Mouse (Mus musculus) limb, embryonic 14.5 days (tissue): Measurements from ENCODE around the gene Uso1. TPM values are rescaled to one million over a fixed set of nuclear protein-coding genes. Genes with fewer than 3 reads are reported as not detected.
"Not testable (repeated sequence)": the region's sequence is repeated elsewhere in the genome, so short reads cannot be mapped to it uniquely, and the experiment has no call there.

Experiments
- ATAC-seq: fragments of 200-750 bp; cut with Nextera tagmentation; 2 replicates; pipeline ENCODE4 v1.8.0; 2017; ENCODE audit warnings: low read depth, moderate number of reproducible peaks, moderate TSS enrichment; ENCODE audit not compliant: low FRiP score
- DNase-seq: peaks from one replicate; pipeline ENCODE4 v3.0.0-alpha.2; 2015; ENCODE audit warnings: low spot score
- H3K27ac ChIP-seq: fragments of 300-500 bp; sonication (generic); replicated peaks from 2 replicates; pipeline ENCODE4 v1.5.1; 2014; ENCODE audit warnings: low read depth, mild to moderate bottlenecking, low read length, moderate library complexity, mixed read lengths
- H3K27me3 ChIP-seq: fragments of 300-500 bp; sonication (generic); 2 replicates; pipeline ENCODE4 v1.6.1; 2014; ENCODE audit warnings: low read length, mixed read lengths; ENCODE audit not compliant: control insufficient read depth, insufficient read depth
- H3K36me3 ChIP-seq: fragments of 300-500 bp; sonication (generic); 2 replicates; pipeline ENCODE4 v1.6.1; 2014; ENCODE audit warnings: mild to moderate bottlenecking, low read length, moderate library complexity, mixed read lengths; ENCODE audit not compliant: control insufficient read depth, insufficient read depth
- H3K4me1 ChIP-seq: fragments of 300-500 bp; sonication (generic); 2 replicates; pipeline ENCODE4 v1.6.1; 2014; ENCODE audit warnings: antibody characterized with exemption, low read length, mixed read lengths; ENCODE audit not compliant: control insufficient read depth, insufficient read depth
- H3K4me2 ChIP-seq: fragments of 300-500 bp; sonication (generic); replicated peaks from 2 replicates; pipeline ENCODE4 v1.6.1; 2014; ENCODE audit warnings: low read depth, mild to moderate bottlenecking, low read length, moderate library complexity; ENCODE audit not compliant: severe bottlenecking
- H3K4me3 ChIP-seq: fragments of 300-500 bp; sonication (generic); replicated peaks from 2 replicates; pipeline ENCODE4 v1.5.1; 2014; ENCODE audit warnings: low read length
- H3K9ac ChIP-seq: fragments of 300-500 bp; sonication (generic); 2 replicates; pipeline ENCODE4 v1.6.1; 2014; ENCODE audit warnings: mild to moderate bottlenecking, low read depth, low read length, moderate library complexity; ENCODE audit not compliant: severe bottlenecking
- H3K9me3 ChIP-seq: fragments of 300-500 bp; sonication (generic); 2 replicates; pipeline ENCODE4 v1.6.1; 2016; ENCODE audit warnings: low read length; ENCODE audit not compliant: control insufficient read depth
- POLR2A ChIP-seq: fragments of 200-500 bp; IDR thresholded peaks from 2 replicates; pipeline ENCODE4 v1.8.0; 2012; ENCODE audit warnings: inconsistent platforms, mild to moderate bottlenecking, moderate library complexity, borderline replicate concordance; ENCODE audit not compliant: insufficient read depth, insufficient read length; ENCODE audit errors: extremely low read depth
- WGBS: fragments of 180-500 bp; shearing (Covaris S2); extraction: QIAGEN DNeasy Blood & Tissue Kit; methylation state at CpG from one replicate; pipeline ENCODE4 v1.1.7; 2014; 5-methylcytosine and 5-hydroxymethylcytosine counted together
- polyA plus RNA-seq, 2 experiments: library from polyadenylated mRNA; depleted of rRNA in 1 of 2; stranded (reverse) in 1 of 2; unstranded in 1 of 2; fragments of >200 nt; fragmentation: Nextera tagmentation in 1 of 2; extraction: Ambion mirVana in 1 of 2; gene quantifications; 2 replicates each; pipeline versions ENCODE4 v1.2.1 to v1.2.3; 2012 to 2014

The Uso1 gene
- polyA plus RNA-seq, 2 experiments: 43.0 to 54.6 TPM

DNA sequence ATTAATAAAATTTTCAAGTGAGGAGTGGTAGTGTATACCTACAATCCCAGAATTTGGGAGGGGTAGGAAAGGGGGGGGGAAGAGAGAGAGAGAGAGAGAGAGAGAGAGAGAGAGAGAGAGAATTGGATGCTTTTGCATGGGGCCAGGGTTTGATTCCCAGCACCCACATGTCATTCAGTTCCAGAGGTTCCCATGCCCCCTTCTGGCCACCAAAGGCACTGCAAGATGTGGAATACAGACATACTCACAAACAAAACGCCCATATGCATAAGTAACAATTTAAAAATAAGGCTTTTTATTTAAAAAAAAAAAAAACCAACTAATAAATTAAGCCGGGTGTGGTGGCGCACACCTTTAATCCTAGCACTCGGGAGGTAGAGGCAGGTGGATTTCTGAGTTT, 5.6 kb upstream of the Uso1 start:
- H3K36me3 ChIP-seq: peaks cover 10% of the 10 kb centered on the region
- ATAC-seq (no peak), DNase-seq (no peak)
- H3K4me1 ChIP-seq: peaks cover 6% of the 10 kb centered on the region; the same call in 1 of the 2 replicates
- 92% methylated on average over 4 of the region's 4 CpGs for WGBS
- no peaks in the 10 kb centered on the region for H3K9me3 ChIP-seq
- H3K9ac ChIP-seq: no peak overlapping the region
- no peak overlapping the region for H3K27ac ChIP-seq
- H3K4me3 ChIP-seq: no peak overlapping the region
- H3K4me2 ChIP-seq: no peak overlapping the region
- no peak for TF ChIP-seq POLR2A
- H3K27me3 ChIP-seq: no peaks in the 10 kb centered on the region

DNA sequence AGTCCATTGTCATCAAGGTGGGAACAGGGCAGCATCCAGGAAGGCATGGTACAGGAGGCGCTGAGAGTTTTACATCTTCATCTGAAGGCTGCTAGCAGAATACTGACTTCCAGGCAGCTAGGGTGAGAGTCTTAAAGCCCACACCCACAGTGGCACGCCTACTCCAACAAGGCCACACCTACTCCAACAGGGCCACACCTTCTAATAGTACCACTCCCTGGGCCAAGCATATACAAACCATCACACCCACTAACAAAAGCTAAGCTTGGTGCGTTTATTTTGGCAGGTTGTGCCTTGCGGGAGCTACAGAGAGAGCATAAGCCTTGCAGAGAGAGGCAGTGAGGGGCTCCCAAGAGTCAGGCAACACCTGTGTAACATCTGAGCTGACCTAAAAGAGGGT, 4.7 kb upstream of the Uso1 start:
- H3K36me3 ChIP-seq: peaks cover 10% of the 10 kb centered on the region
- H3K4me2 ChIP-seq, H3K27ac ChIP-seq, H3K4me1 ChIP-seq, H3K27me3 ChIP-seq, ATAC-seq, H3K4me3 ChIP-seq, H3K9ac ChIP-seq, DNase-seq, H3K9me3 ChIP-seq: not testable (repeated sequence)
- WGBS: 74% methylated on average over 4 of the region's 4 CpGs

DNA sequence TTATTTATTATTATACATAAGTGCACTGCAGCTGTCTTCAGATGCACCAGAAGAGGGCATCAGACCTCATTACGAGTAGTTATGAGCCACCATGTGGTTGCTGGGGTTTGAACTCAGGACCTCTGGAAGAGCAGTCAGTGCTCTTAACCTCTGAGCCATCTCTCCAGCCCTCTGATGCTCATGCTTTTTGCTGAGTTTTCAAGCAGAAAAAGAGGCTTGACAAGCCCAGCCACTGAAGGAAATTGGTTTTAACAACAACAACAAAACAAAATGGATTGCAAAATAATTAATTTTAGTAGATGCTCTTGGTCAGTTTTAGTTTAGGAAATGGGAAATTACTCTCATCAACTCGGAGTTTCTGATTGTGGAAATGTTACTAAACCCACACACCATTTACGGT, 2.8 kb upstream of the Uso1 start:
- TF ChIP-seq POLR2A: no peak
- H3K9me3 ChIP-seq: no peaks in the 10 kb centered on the region
- H3K27me3 ChIP-seq: no peaks in the 10 kb centered on the region
- H3K36me3 ChIP-seq: peaks cover 10% of the 10 kb centered on the region
- ATAC-seq: no peak
- WGBS: 84% methylated on average over 3 of the region's 3 CpGs
- H3K4me2 ChIP-seq: no peak overlapping the region
- H3K4me1 ChIP-seq: peaks cover 15% of the 10 kb centered on the region
- H3K4me3 ChIP-seq: no peak overlapping the region
- H3K9ac ChIP-seq: no peak overlapping the region
- DNase-seq: no peak
- no peak overlapping the region for H3K27ac ChIP-seq

DNA sequence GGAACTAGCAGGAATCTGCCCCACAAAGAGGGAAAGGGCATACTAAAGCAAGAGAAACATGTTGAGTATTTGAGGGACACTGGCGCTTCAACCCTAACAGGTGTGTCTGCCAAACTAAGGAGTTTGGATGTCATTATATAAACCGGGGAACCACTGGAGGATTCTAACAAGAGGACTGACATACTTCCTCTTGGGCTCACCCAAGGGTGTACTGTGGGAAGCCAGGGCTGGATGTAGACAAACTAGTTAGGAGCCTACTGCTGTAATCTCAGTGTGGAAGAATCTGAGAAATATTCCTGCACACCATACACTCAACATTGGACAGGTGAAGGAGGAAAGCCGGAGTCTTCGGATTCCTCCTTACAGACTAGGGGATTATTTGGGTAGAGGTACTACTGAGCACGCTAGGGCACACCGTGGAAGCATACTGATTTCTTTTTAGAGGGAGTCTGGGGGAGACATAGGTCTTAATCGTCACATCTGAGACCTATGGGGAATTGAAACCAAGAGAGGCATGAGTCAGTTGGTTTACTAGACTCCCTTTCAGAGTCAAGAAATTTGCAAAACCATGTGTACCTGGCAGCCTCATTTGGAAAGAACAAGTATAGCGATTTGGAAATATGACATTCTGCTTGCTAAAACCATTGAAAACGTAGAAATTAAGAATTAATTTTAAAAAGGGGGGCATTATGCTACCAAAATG, 1.1 kb upstream of the Uso1 start:
- DNase-seq (no peak), ATAC-seq (no peak)
- TF ChIP-seq POLR2A: no peak
- Histone ChIP-seq H3K27me3 (no peaks in the 10 kb centered on the region), H3K36me3 (peaks cover 5% of the 10 kb centered on the region; the same call in 1 of the 2 replicates), H3K4me2 (peak overlapping the region; percentile 65), H3K4me3 (peak overlapping the region; percentile 92), H3K27ac (no peak overlapping the region), H3K9me3 (no peaks in the 10 kb centered on the region), H3K4me1 (peaks cover 15% of the 10 kb centered on the region), H3K9ac (peak overlapping the region; percentile 60; the same call in 1 of the 2 replicates)
- 55% methylated on average over 9 of the region's 9 CpGs for WGBS

DNA sequence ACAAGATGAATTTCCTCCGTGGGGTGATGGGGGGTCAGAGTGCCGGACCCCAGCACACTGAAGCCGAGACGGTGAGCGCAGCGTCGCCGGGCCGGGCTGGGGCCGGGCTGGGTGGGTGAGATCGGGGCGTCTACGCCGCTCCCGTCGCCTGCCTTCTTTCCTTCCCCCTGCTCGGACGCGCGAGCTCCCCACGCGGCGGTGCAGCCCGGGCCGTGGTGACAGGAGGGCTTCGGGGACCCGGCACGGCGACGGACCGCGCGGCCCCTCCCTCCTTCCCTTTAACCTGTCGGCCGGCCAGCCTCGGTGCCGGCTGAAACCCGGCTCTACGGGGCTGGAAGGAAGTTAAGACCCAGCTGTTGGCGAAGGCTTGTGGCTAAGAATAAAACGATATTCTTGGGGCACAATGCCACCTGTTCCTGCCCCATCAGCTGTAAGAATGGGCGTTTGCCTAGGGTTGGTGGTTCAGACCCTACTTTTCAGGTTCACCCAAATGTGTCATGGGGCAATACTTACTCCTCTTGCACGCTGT, 419 bp downstream of the Uso1 start:
- Histone ChIP-seq H3K27me3 (no peaks in the 10 kb centered on the region), H3K9ac (peak overlapping the region; percentile 94), H3K4me2 (peak overlapping the region; percentile 59), H3K4me3 (peak overlapping the region; percentile 92), H3K36me3 (no peaks in the 10 kb centered on the region), H3K27ac (peak overlapping the region; percentile 86), H3K4me1 (peaks cover 15% of the 10 kb centered on the region), H3K9me3 (no peaks in the 10 kb centered on the region)
- WGBS: 1% methylated on average over 31 of the region's 43 CpGs
- ATAC-seq (peak; percentile 69), DNase-seq (peak; percentile 35)
- TF ChIP-seq POLR2A: no peak
